Mouse (Mus musculus) megakaryocyte, embryonic 14.5 days (primary cell): Measurements from ENCODE around the gene Plcl1.

ENCODE experiments used
- FLI1 ChIP-seq: IDR thresholded peaks from 2 replicates; pipeline ENCODE4 v1.6.1; 2012; ENCODE audit warnings: low read length, inconsistent platforms, mixed read lengths
- GATA1 ChIP-seq: IDR thresholded peaks from 3 replicates; pipeline ENCODE4 v1.6.1; 2012; ENCODE audit warnings: mixed read lengths, low read length, inconsistent platforms, borderline replicate concordance

DNA sequence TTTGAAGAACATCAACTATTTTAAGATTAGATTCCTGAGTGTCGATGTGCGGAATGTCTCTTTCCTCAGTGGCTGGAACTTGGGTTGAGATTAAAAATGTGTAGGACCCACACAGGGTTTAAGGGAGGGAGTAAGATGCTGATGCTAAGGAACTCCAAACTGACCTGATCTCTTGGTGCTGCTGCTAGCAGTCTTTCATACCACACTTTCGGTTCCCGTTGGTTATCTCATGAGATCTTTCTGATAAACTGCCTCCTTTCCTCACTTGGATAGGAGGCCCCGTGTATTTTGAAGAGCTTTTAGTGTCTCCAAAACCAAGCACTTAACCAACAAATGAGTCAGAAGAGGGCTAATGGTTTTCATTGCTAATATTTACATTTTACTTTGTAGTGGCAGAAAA lies 30.9 kb downstream of the Plcl1 start:
- TF ChIP-seq FLI1 (no peak), GATA1 (no peak)
